Mouse (Mus musculus): Measurements from ENCODE around the gene Vstm2b. TPM values are rescaled to one million over a fixed set of nuclear protein-coding genes. Genes with fewer than 3 reads are reported as not detected.

Vstm2b gene
- polyA plus RNA-seq, 1 experiment from 2014 or later, result 9.0 TPM

DNA sequence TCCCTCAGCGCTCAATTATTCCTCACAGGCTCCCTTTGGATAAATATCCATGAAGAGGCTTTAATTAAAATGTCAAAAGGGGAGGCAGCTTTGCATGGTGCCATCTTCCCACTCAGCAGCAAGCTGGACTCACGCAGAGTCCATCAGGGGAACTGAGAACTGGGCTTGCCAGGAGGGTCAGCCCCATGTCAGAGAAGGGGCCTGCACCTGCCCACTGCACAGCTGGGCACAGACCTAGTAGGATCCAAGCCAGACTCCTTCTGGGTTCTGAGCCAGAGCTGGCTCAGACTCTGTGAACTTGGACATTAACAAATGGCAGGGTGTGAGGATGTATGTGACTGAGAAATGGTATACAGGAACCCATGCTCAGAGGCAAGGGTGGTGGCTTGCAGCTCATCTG, 22.0 kb downstream of the Vstm2b start:
- H3K4me3 ChIP-seq, result no peak overlapping the region
- H3K4me1 ChIP-seq (replicated peaks), result no peaks in the 10 kb centered on the region
- H3K27ac ChIP-seq, result no peak overlapping the region
- no peak for DNase-seq (ENCODE audit: low spot score)
- WGBS, result 85% methylated on average over 2 of the region's 2 CpGs
- H3K27me3 ChIP-seq (ENCODE audit: insufficient read depth, poor library complexity, severe bottlenecking), result no peaks in the 10 kb centered on the region
- H3K36me3 ChIP-seq, result no peaks in the 10 kb centered on the region; the same call in 1 of the 2 replicates
- no peaks in the 10 kb centered on the region for H3K9me3 ChIP-seq

DNA sequence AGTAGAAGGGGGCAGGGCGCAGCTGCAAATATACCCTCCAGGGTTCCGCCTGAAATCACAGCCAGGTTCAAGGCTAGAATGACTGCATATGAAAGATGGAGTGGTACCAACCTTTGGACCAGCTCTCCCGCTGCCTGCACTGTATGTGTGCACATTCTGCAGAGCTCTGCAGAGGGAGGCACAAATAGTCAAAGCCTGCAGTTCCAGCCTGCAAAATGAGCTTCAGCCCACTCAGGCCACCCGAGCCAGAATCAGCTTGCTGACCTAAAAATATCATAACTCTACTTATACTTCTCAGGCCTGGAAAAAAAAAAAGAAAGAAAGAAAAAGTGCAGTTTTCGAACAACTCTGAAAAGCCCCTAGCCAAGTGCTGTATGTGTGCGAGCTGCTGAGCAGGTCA, 23.2 kb downstream of the Vstm2b start:
- Histone ChIP-seq H3K9me3 (no peaks in the 10 kb centered on the region), H3K27ac (no peak overlapping the region), H3K4me3 (no peak overlapping the region), H3K36me3 (no peaks in the 10 kb centered on the region; the same call in 1 of the 2 replicates), H3K4me1 (replicated peaks) (no peaks in the 10 kb centered on the region), H3K27me3 (ENCODE audit: insufficient read depth, poor library complexity, severe bottlenecking) (no peaks in the 10 kb centered on the region)
- DNase-seq (ENCODE audit: low spot score), result no peak
- WGBS, result 88% methylated on average over 6 of the region's 6 CpGs

DNA sequence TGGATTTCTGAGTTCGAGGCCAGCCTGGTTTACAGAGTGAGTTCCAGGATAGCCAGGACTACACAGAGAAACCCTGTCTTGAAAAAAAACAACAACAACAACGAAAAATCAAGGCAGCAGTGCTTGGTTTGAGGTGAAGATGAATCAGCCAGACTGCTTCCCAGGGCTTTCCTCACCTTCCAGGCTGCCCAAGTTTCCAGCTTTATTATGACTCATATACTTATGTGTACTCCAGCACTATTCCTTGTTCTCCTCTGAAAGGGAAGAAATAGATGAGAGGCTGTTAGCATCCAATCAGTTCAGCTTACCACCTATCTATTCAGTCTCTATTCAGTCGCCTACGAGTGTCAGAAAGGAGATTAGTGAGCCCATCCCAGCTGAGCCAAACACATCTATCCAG, 24.7 kb downstream of the Vstm2b start:
- no peak for DNase-seq (ENCODE audit: low spot score)
- 87% methylated on average over 4 of the region's 4 CpGs for WGBS

DNA sequence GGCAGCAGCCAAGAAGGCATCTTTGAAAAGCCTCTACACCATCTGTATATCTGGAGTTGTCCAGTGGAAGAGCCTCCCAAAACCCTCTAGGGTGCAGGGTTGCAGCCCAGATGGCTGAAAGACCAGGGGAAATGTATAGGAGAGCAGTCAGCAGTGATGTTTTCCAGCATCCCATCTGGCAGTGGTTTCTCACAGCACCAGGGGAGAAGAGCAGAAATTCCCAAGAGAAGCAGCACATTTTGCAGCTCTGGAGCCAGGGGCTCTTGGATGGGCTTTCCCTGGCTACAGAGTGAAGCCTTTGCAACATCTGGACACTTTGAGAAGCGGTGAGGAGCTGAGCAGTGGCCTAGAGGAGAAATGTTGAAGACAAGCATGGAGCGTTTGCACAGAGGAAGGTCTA, 30.3 kb downstream of the Vstm2b start:
- WGBS, result 90% methylated on average over 2 of the region's 2 CpGs
- Histone ChIP-seq H3K4me1 (replicated peaks) (no peaks in the 10 kb centered on the region), H3K9me3 (no peaks in the 10 kb centered on the region), H3K27me3 (ENCODE audit: insufficient read depth, poor library complexity, severe bottlenecking) (no peaks in the 10 kb centered on the region), H3K27ac (no peak overlapping the region), H3K36me3 (peaks cover 4% of the 10 kb centered on the region; the same call in 1 of the 2 replicates), H3K4me3 (no peak overlapping the region)
- DNase-seq (ENCODE audit: low spot score), result no peak

More for the DNA sequence above, 24.7 kb downstream of the Vstm2b start:
- no peak overlapping the region for H3K27ac ChIP-seq
- no peak overlapping the region for H3K4me3 ChIP-seq
- no peaks in the 10 kb centered on the region for H3K4me1 ChIP-seq (replicated peaks)
- H3K27me3 ChIP-seq (ENCODE audit: insufficient read depth, poor library complexity, severe bottlenecking), result no peaks in the 10 kb centered on the region
- no peaks in the 10 kb centered on the region; the same call in 1 of the 2 replicates for H3K36me3 ChIP-seq
- no peaks in the 10 kb centered on the region for H3K9me3 ChIP-seq

DNA sequence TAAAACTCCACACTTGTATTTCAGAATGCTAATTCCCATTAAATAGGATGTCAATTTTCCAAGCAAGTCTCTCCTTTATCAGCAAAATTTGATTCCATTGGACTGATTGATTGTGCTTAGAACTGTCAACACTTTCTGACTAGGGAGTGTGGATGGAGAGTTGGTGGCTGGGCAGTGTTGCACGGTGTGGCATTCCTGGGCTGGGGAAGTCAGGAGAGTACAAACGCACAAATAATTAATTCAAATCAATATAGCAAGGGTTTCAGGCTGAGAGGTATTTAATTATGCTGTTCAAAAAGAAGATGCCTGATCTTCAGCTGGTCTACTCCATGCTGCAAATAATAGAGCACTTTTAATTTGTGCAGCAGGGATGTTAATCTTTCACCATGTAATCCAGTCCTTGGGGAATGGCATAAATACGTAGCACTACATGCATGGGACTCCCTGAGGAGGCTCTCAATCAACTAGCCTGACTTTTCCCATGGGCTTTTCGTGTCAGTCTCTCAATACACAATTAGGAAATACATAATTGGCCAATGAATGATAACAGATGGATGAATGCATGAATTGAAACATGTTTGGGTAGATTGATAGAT, 38.6 kb downstream of the Vstm2b start:
- H3K36me3 ChIP-seq, result no peaks in the 10 kb centered on the region
- no peaks in the 10 kb centered on the region for H3K9me3 ChIP-seq
- WGBS, result 67% methylated on average over 4 of the region's 4 CpGs
- no peak for DNase-seq (ENCODE audit: low spot score)
- H3K4me1 ChIP-seq (replicated peaks), result no peaks in the 10 kb centered on the region
- H3K4me3 ChIP-seq, result no peak overlapping the region
- no peak overlapping the region for H3K27ac ChIP-seq
- no peaks in the 10 kb centered on the region for H3K27me3 ChIP-seq (ENCODE audit: insufficient read depth, poor library complexity, severe bottlenecking)

DNA sequence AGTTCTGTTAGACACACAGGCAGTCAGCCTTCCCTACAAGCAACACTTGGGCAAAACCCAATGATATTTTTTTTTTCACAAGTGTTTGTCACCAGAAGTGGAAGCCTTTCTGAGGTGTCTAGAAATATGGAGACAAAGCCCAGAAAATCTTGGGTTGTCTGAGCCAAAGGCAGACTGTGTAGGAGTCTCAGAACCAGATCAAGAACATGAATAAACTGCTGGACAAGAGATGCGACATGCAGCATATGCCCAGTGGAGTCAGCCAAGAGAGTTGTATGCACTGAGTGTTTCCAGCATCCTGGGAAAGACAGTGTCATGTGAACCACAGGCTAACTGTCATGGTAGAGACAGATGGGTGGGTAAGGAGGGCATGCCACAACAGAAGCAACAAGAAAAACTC, 41.2 kb downstream of the Vstm2b start:
- H3K27me3 ChIP-seq (ENCODE audit: insufficient read depth, poor library complexity, severe bottlenecking), result no peaks in the 10 kb centered on the region
- H3K9me3 ChIP-seq, result no peaks in the 10 kb centered on the region
- 93% methylated on average over 1 of the region's 1 CpGs for WGBS
- H3K4me3 ChIP-seq, result no peak overlapping the region
- no peaks in the 10 kb centered on the region for H3K4me1 ChIP-seq (replicated peaks)
- DNase-seq (ENCODE audit: low spot score), result no peak
- no peak overlapping the region for H3K27ac ChIP-seq
- no peaks in the 10 kb centered on the region for H3K36me3 ChIP-seq

DNA sequence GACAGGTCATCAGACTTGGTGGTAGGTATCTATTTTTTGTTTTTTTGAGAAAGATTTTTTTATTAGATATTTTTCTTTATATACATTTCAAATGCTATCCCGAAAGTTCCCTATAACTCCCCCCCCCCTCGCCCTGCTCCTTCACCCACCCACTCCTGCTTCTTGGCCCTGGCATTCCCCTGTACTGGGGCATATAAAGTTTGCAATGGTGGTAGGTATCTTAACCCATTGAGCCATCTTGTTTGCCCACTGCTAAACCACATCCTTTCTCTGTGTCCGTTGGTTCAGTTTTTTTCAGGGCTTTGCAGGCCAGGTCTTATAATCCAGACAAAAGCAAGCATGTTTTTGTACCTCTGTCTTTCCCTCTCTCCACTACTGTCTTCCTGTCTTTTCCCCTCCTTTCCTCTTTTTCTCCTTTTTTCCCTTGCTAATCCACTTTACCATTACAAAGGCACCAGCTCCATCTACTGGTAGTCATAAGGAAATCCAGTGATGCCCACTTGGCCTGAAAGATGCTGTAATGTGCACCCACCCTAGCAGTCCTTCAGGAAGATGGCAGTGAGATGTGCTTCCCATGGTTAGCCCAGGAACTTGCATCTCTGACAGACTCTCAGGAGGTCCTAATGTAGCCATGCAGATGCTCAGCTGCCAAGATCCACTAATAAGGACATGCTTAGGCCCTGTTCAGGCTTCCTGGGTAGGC, 44.3 kb downstream of the Vstm2b start:
- Histone ChIP-seq H3K4me3 (no peak overlapping the region), H3K4me1 (replicated peaks) (no peaks in the 10 kb centered on the region), H3K27ac (no peak overlapping the region), H3K9me3 (no peaks in the 10 kb centered on the region), H3K36me3 (no peaks in the 10 kb centered on the region), H3K27me3 (ENCODE audit: insufficient read depth, poor library complexity, severe bottlenecking) (no peaks in the 10 kb centered on the region)
- WGBS, result 55% methylated on average over 3 of the region's 3 CpGs
- DNase-seq (ENCODE audit: low spot score), result no peak

Other genes with a start within 250 kb of the Vstm2b start
- not detected in 2 replicates for gene 4930433I11Rik, start 89.2 kb downstream of the Vstm2b start, polyA plus RNA-seq (2016; fragmentation: Nextera tagmentation; extraction: Ambion mirVana)
- not detected in 2 replicates for gene Gm4884, start 134.4 kb downstream of the Vstm2b start, polyA plus RNA-seq (2016; fragmentation: Nextera tagmentation; extraction: Ambion mirVana)